Mouse (Mus musculus) CH12.LX (cell line): ENCODE data around the gene Zranb3. TPM values are rescaled to one million over a fixed set of nuclear protein-coding genes. Genes with fewer than 3 reads are reported as not detected.
"Not testable (repeated sequence)": the region's sequence is repeated elsewhere in the genome, so short reads cannot be mapped to it uniquely, and the experiment has no call there.

Experiments
- DNase-seq: peaks from one replicate; pipeline ENCODE4 v3.0.0-alpha.2; 2013; ENCODE audit errors: extremely low read depth
- H3K27ac ChIP-seq: 2 replicates; pipeline ENCODE4 v1.5.1; 2012; ENCODE audit warnings: low read depth, mild to moderate bottlenecking, control low read depth, moderate library complexity; ENCODE audit not compliant: insufficient read depth
- H3K27me3 ChIP-seq: replicated peaks from 2 replicates; pipeline ENCODE3; 2012; ENCODE audit warnings: inconsistent platforms
- H3K36me3 ChIP-seq, 2 experiments: replicated peaks in 1 of 2; 2 replicates each; pipeline versions ENCODE3 to v1.6.1; 2012; ENCODE audit warnings: inconsistent platforms in 1 of 2, low read length in 1 of 2, mild to moderate bottlenecking in 1 of 2, mixed read lengths in 1 of 2, moderate library complexity in 1 of 2; ENCODE audit not compliant: control insufficient read depth in 1 of 2, insufficient read depth in 1 of 2
- H3K4me1 ChIP-seq, 2 experiments: 2 replicates each; pipeline ENCODE4 v1.6.1; 2012; ENCODE audit warnings: inconsistent platforms in 1 of 2, moderate library complexity in 1 of 2; ENCODE audit not compliant: insufficient read depth in 2 of 2, control insufficient read depth in 1 of 2
- H3K4me2 ChIP-seq: 2 replicates; pipeline ENCODE4 v1.6.1; 2012; ENCODE audit warnings: low read depth, mild to moderate bottlenecking, control low read depth; ENCODE audit not compliant: poor library complexity, insufficient read depth, severe bottlenecking
- H3K4me3 ChIP-seq, 3 experiments: fragments of 150-350 bp in 1 of 3; sonication (generic) in 1 of 3; replicated peaks in 1 of 3; 2 replicates each; pipeline versions ENCODE3 to v1.5.1; 2011 to 2012; ENCODE audit warnings: low read depth in 2 of 3, low read length in 2 of 3, mild to moderate bottlenecking in 2 of 3, moderate library complexity in 2 of 3, control low read depth in 1 of 3, improper control_type of control experiment in 1 of 3, inconsistent platforms in 1 of 3, mixed read lengths in 1 of 3; ENCODE audit not compliant: poor library complexity in 1 of 3
- H3K79me2 ChIP-seq: replicated peaks from 2 replicates; pipeline ENCODE4 v1.6.1; 2012; ENCODE audit warnings: mild to moderate bottlenecking, moderate library complexity; ENCODE audit not compliant: control insufficient read depth, poor library complexity, insufficient read depth, severe bottlenecking; ENCODE audit errors: extremely low read depth
- H3K9ac ChIP-seq: 2 replicates; pipeline ENCODE4 v1.6.1; 2012; ENCODE audit warnings: low read depth, mild to moderate bottlenecking, control low read depth, moderate library complexity; ENCODE audit not compliant: insufficient read depth
- H3K9me3 ChIP-seq: replicated peaks from 2 replicates; pipeline ENCODE3; 2012; ENCODE audit warnings: low read length, inconsistent platforms, mixed read lengths
- BHLHE40 ChIP-seq: IDR thresholded peaks from 2 replicates; pipeline ENCODE4 v1.6.1; 2011; ENCODE audit warnings: mild to moderate bottlenecking, low read depth, low read length, improper control_type of control experiment
- CHD1 ChIP-seq: IDR thresholded peaks from 2 replicates; pipeline ENCODE4 v1.6.1; 2012; ENCODE audit warnings: low read depth, low read length, improper control_type of control experiment, inconsistent platforms
- CHD2 ChIP-seq: IDR thresholded peaks from 2 replicates; pipeline ENCODE4 v1.6.1; 2011; ENCODE audit warnings: low read length, improper control_type of control experiment
- CTCF ChIP-seq, 2 experiments: IDR thresholded peaks in 1 of 2; conservative IDR thresholded peaks in 1 of 2; 2 replicates each; pipeline ENCODE4 v1.5.1; 2011 to 2012; ENCODE audit warnings: low read depth in 2 of 2, low read length in 2 of 2, improper control_type of control experiment in 1 of 2, inconsistent platforms in 1 of 2, mild to moderate bottlenecking in 1 of 2, moderate library complexity in 1 of 2
- ELF1 ChIP-seq: IDR thresholded peaks from 2 replicates; pipeline ENCODE4 v1.6.1; 2014; ENCODE audit warnings: low read depth, mild to moderate bottlenecking, inconsistent platforms, low read length, improper control_type of control experiment
- ETS1 ChIP-seq: conservative IDR thresholded peaks from 2 replicates; pipeline ENCODE4 v1.6.1; 2012; ENCODE audit warnings: low read depth, mild to moderate bottlenecking, inconsistent platforms, low read length, improper control_type of control experiment, moderate library complexity
- GABPA ChIP-seq: IDR thresholded peaks from 2 replicates; pipeline ENCODE4 v1.6.1; 2012; ENCODE audit warnings: low read depth, low read length, improper control_type of control experiment, inconsistent platforms; ENCODE audit not compliant: insufficient replicate concordance
- HCFC1 ChIP-seq: IDR thresholded peaks from 2 replicates; pipeline ENCODE4 v1.6.1; 2012; ENCODE audit warnings: low read depth, mild to moderate bottlenecking, inconsistent platforms, low read length, improper control_type of control experiment
- JUN ChIP-seq: IDR thresholded peaks from 2 replicates; pipeline ENCODE4 v1.6.1; 2011; ENCODE audit warnings: low read depth, mild to moderate bottlenecking, low read length, improper control_type of control experiment, moderate library complexity; ENCODE audit not compliant: insufficient read depth
- JUND ChIP-seq: conservative IDR thresholded peaks from 2 replicates; pipeline ENCODE4 v1.6.1; 2011; ENCODE audit warnings: low read depth, low read length, improper control_type of control experiment
- KAT2A ChIP-seq: IDR thresholded peaks from 2 replicates; pipeline ENCODE4 v1.6.1; 2012; ENCODE audit warnings: low read length, improper control_type of control experiment, inconsistent platforms; ENCODE audit not compliant: insufficient replicate concordance
- MAX ChIP-seq: IDR thresholded peaks from 2 replicates; pipeline ENCODE4 v1.6.1; 2011; ENCODE audit warnings: low read length, improper control_type of control experiment
- MAZ ChIP-seq: IDR thresholded peaks from 2 replicates; pipeline ENCODE4 v1.6.1; 2012; ENCODE audit warnings: low read depth, mild to moderate bottlenecking, inconsistent platforms, low read length, improper control_type of control experiment, moderate library complexity
- MXI1 ChIP-seq: IDR thresholded peaks from 2 replicates; pipeline ENCODE4 v1.6.1; 2011; ENCODE audit warnings: mild to moderate bottlenecking, low read depth, low read length, improper control_type of control experiment
- MYC ChIP-seq: IDR thresholded peaks from 2 replicates; pipeline ENCODE4 v1.6.1; 2011; ENCODE audit warnings: low read depth, mild to moderate bottlenecking, improper control_type of control experiment, low read length
- NELFE ChIP-seq: IDR thresholded peaks from 2 replicates; pipeline ENCODE4 v1.6.1; 2011; ENCODE audit warnings: low read depth, low read length, improper control_type of control experiment
- NRF1 ChIP-seq: IDR thresholded peaks from 2 replicates; pipeline ENCODE4 v1.6.1; 2014; ENCODE audit warnings: low read depth, mild to moderate bottlenecking, inconsistent platforms, low read length, improper control_type of control experiment, moderate library complexity
- POLR2AphosphoS2 ChIP-seq: IDR thresholded peaks from 2 replicates; pipeline ENCODE4 v1.6.1; 2011; ENCODE audit warnings: low read depth, low read length, improper control_type of control experiment
- RAD21 ChIP-seq: IDR thresholded peaks from 2 replicates; pipeline ENCODE4 v1.6.1; 2011; ENCODE audit warnings: low read depth, mild to moderate bottlenecking, low read length, improper control_type of control experiment, moderate library complexity
- SIN3A ChIP-seq: IDR thresholded peaks from 2 replicates; pipeline ENCODE4 v1.6.1; 2012; ENCODE audit warnings: low read length, improper control_type of control experiment, inconsistent platforms
- SMC3 ChIP-seq: IDR thresholded peaks from 2 replicates; pipeline ENCODE4 v1.6.1; 2011; ENCODE audit warnings: low read depth, low read length, improper control_type of control experiment
- TCF12 ChIP-seq: IDR thresholded peaks from 2 replicates; pipeline ENCODE4 v1.6.1; 2014; ENCODE audit warnings: low read depth, mild to moderate bottlenecking, inconsistent platforms, low read length, improper control_type of control experiment
- USF1 ChIP-seq: IDR thresholded peaks from 2 replicates; pipeline ENCODE4 v1.6.1; 2014; ENCODE audit warnings: low read depth, mild to moderate bottlenecking, inconsistent platforms, low read length, improper control_type of control experiment
- USF2 ChIP-seq: conservative IDR thresholded peaks from 2 replicates; pipeline ENCODE4 v1.6.1; 2011; ENCODE audit warnings: low read depth, low read length, improper control_type of control experiment
- ZC3H11A ChIP-seq: IDR thresholded peaks from 2 replicates; pipeline ENCODE4 v1.6.1; 2012; ENCODE audit warnings: low read depth, mild to moderate bottlenecking, inconsistent platforms, low read length, improper control_type of control experiment
- ZMIZ1 ChIP-seq: IDR thresholded peaks from 2 replicates; pipeline ENCODE4 v1.6.1; 2012; ENCODE audit warnings: low read depth, mild to moderate bottlenecking, inconsistent platforms, low read length, improper control_type of control experiment
- ZNF384 ChIP-seq: IDR thresholded peaks from 2 replicates; pipeline ENCODE4 v1.6.1; 2012; ENCODE audit warnings: low read depth, low read length, improper control_type of control experiment, inconsistent platforms
- dilution Hi-C: fragments of 300-500 bp; cut with MboI; formaldehyde crosslinking; loops from 2 replicates; pipeline ENCODE4 v1.14.3; 2020; ENCODE audit warnings: low sequenced_read_pairs; ENCODE audit not compliant: extremely low pct_unique_long_range_greater_than_20kb, extremely low pct_ligation_motif_present
- in situ Hi-C: fragments of 300-500 bp; cut with MboI; formaldehyde crosslinking; loops from 3 replicates; pipeline ENCODE4 v1.14.3; 2019; ENCODE audit warnings: low sequenced_read_pairs, low pct_ligation_motif_present, low pct_unique_long_range_greater_than_20kb, mixed read lengths
- polyA plus RNA-seq: library from polyadenylated mRNA; unstranded; fragments of >175 nt; gene quantifications from 2 replicates; pipeline ENCODE4 v1.2.1, GENCODE M21; 2012; ENCODE audit warnings: low read depth; ENCODE audit not compliant: insufficient read length
- total RNA-seq, 2 experiments: library from RNA; depleted of rRNA; stranded (reverse); fragments of 300-350 nt in 1 of 2; fragments of >200 nt in 1 of 2; gene quantifications; 2 replicates each; pipeline ENCODE4 v1.2.3; 2012 to 2014

Gene Zranb3
- total and polyA plus RNA-seq, 3 experiments: 9.9 to 13.6 (median 12.4) TPM

DNA sequence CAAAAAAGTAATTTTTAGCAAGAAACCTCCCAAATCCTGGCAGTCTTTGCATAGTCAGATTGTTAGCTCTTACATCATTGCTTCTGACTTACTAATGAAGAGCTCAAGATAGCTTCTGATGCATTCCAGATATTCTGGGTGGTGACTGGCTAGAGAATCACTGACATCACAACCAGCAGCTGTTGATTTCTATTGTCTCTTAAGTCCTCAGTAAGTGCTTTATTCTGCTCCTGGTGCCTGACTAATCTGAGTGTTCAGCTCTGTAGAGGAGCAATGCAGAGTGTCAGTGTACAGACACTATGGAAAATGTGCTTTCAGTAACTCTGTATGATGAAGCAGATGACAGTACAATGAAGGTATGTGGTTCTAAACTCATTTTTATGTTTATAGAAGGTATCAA, 38.9 kb upstream of the Zranb3 start:
- TF ChIP-seq HCFC1 (no peak), POLR2AphosphoS2 (no peak), MYC (no peak), SIN3A (no peak), BHLHE40 (no peak), SMC3 (no peak), ZNF384 (no peak), ELF1 (no peak), CTCF (conservative IDR thresholded peaks at IDR 0.05 in 1 of 2, IDR thresholded peaks at IDR 0.05 in 1 of 2; ENCODE audit: low read depth in 2 of 2, low read length in 2 of 2) (no peak), JUN (no peak), ZC3H11A (no peak), CHD2 (no peak)

DNA sequence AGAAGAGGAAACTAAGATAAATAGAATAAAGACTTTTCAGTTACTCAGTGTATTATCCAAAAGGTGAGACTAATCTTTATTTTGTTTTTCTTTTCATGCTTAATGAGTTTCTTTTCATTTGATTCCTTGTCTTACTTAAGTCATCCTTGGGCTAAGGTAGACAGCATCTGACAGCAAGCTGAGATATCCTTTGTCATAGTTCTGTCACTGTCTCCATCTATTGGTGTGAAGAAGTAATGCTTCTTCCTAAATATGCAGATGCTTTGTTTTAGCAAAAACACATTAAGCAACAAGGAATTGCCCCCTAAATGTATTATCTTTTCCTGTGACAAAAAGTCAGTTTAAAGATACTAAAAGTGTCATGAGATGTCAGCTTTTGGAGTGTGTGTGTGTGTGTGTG, 38.2 kb upstream of the Zranb3 start:
- Histone ChIP-seq H3K79me2 (0 out of 2 replicates have a peak, but pooled peaks cover 2% of the 10 kb centered on the region), H3K4me1 (no peaks in the 10 kb centered on the region), H3K4me3 (no peak overlapping the region), H3K27ac (no peak overlapping the region), H3K4me2 (no peak overlapping the region), H3K27me3 (no peaks in the 10 kb centered on the region), H3K9ac (no peak overlapping the region), H3K36me3 (peaks cover 0 to 5% of the 10 kb centered on the region in 2 experiments), H3K9me3 (no peaks in the 10 kb centered on the region)
- DNase-seq: peak; percentile 16
- dilution Hi-C loops (no loop called here), in situ Hi-C loops (no loop called here)
- TF ChIP-seq RAD21 (peak; percentile 71), HCFC1 (no peak), MAZ (no peak), MYC (no peak), ELF1 (no peak), SMC3 (peak; percentile 36), GABPA (no peak), USF1 (no peak), MXI1 (no peak), MAX (no peak), POLR2AphosphoS2 (no peak), CHD1 (no peak), ETS1 (no peak), CTCF (conservative IDR thresholded peaks at IDR 0.05 in 1 of 2, IDR thresholded peaks at IDR 0.05 in 1 of 2; ENCODE audit: low read depth in 2 of 2, low read length in 2 of 2) (peak in 1 of 2 experiments; percentile 63; a peak in 2 of 4 replicates), ZNF384 (no peak), NRF1 (no peak), CHD2 (no peak), TCF12 (no peak), NELFE (no peak), BHLHE40 (no peak), USF2 (no peak), ZMIZ1 (no peak), JUND (no peak), KAT2A (no peak), SIN3A (no peak)

More for the DNA sequence above, 38.9 kb upstream of the Zranb3 start:
- Histone ChIP-seq H3K36me3 (peaks cover 0 to 5% of the 10 kb centered on the region in 2 experiments), H3K4me3 (no peak overlapping the region), H3K27ac (no peak overlapping the region), H3K27me3 (no peaks in the 10 kb centered on the region), H3K79me2 (0 out of 2 replicates have a peak, but pooled peaks cover 2% of the 10 kb centered on the region), H3K9ac (no peak overlapping the region), H3K4me2 (no peak overlapping the region), H3K9me3 (no peaks in the 10 kb centered on the region), H3K4me1 (no peaks in the 10 kb centered on the region)
- in situ Hi-C loops: no loop called here
- dilution Hi-C loops: no loop called here
- no peak for DNase-seq

DNA sequence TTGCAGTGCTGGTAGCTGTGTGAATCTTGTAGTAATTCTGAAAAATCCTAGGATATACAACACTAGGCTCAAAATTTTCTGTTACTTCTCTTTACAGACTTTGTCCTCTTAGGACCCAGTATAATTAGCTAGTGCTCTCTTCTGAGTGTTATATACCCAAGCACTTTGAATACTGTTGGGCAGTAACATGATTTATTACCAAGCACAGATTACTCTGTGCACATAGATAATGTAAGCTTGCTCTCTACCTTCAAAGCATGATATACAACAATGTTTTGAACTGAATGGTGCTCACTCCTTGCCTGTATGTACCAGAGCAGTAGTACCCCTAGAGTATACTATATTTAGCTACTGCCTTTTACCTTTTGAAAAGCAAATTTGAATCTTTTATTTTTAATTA, 33.4 kb upstream of the Zranb3 start:
- H3K9ac ChIP-seq, H3K9me3 ChIP-seq, H3K4me1 ChIP-seq, H3K4me3 ChIP-seq, H3K36me3 ChIP-seq, H3K4me2 ChIP-seq, dilution Hi-C loops, H3K27me3 ChIP-seq, H3K27ac ChIP-seq, DNase-seq, in situ Hi-C loops: not testable (repeated sequence)
- H3K79me2 ChIP-seq: peaks cover 13% of the 10 kb centered on the region; the same call in 1 of the 2 replicates
